Mouse (Mus musculus) hematopoietic stem cell, adult 5-6 weeks (primary cell): Measurements from ENCODE around the gene Zfp512b. TPM values are rescaled to one million over a fixed set of nuclear protein-coding genes. Genes with fewer than 3 reads are reported as not detected.

Source experiments
- ATAC-seq, 2 experiments: fragments of 125-278 bp in 1 of 2; replicated peaks in 1 of 2; 2 replicates each; pipeline ENCODE4 v1.8.0; 2016 to 2017; ENCODE audit warnings: inconsistent platforms in 2 of 2, mild to moderate bottlenecking in 2 of 2, moderate number of reproducible peaks in 2 of 2, low read depth in 1 of 2, moderate TSS enrichment in 1 of 2; ENCODE audit not compliant: low FRiP score in 2 of 2, poor library complexity in 2 of 2, severe bottlenecking in 2 of 2, insufficient read depth in 1 of 2, low TSS enrichment in 1 of 2
- total RNA-seq: library from RNA; stranded (forward); fragments of 172-1452, 232-1000 nt; gene quantifications from 2 replicates; pipeline ENCODE4 v1.2.3, GENCODE M21; 2017

The Zfp512b gene
- total RNA-seq, 1 experiment from 2014 or later = 17.1 TPM

GRCm38 (mm10) chr2:181593042-181593421 is 429 bp upstream of the Zfp512b start:
- ATAC-seq = peak in 1 of 2 experiments; percentile 22; a peak in 2 of 4 replicates

GRCm38 (mm10) chr2:181591528-181592085 is 996 bp downstream of the Zfp512b start, which contains the start of gene Prpf6:
Gene Prpf6, plus strand, starts transcription at chr2:181591868.
- no peak for ATAC-seq

DNA sequence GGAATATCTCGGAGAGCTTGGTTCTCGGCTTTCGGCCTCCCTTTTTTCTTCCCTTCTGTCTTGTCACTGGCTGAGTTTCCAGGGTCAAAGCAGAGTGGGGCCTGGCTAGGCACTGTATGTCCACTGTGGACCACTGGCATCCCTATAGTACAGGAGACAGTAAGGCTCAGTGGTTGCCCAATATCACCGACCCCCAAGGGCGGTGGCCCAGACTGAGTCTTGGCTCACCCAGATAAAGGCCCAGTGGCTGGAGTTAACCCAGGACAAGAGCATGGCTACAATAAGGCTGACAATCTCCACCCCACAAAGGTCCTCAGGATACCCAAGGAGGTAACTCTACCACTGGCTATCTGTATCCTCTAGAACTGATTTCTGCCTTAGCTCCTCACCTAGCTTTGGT is 2.1 kb downstream of the Zfp512b start:
- no peak for ATAC-seq

- no peak for ATAC-seq
These were observed 2.9 kb downstream of the Zfp512b start for GRCm38 (mm10) chr2:181589732-181590105.

DNA sequence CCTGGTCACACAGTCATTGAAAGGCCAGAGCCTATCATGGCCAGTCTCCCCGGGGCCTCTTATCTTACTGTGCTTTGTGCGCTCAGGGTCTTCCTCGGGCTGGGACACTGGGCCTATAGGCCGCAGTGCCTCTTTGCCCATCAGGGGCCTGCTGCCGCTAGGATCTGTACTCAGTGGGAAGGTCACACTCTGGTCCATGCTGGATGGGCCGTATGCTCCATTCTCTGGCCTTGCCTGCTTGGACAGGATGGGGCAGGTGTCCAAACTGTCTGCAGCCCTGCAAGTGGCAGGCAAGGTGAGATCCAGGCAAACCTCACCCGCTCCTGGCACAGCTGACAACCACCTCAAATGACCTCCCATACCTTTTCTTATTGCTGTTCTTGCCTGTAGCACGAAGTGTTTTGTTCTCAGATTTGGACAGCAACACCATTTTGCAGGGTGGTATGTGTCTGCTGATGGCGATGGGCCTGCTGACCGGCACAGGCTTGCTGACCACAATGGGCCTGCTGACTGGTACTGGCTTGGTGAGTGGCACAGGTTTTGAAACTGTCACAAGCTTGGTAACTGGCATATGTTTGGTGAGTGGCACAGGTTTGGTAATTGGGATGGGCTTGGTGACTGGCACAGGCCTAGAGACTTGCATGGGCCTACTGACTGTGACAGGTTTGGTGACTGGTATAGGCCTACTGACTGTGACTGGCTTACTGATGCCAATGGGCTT is 3.4 kb downstream of the Zfp512b start:
- no peak for ATAC-seq

- ATAC-seq = no peak
These were observed 4.3 kb downstream of the Zfp512b start for GRCm38 (mm10) chr2:181588229-181588780.

- ATAC-seq = no peak
These were observed 4.8 kb downstream of the Zfp512b start for GRCm38 (mm10) chr2:181587796-181588195.

DNA sequence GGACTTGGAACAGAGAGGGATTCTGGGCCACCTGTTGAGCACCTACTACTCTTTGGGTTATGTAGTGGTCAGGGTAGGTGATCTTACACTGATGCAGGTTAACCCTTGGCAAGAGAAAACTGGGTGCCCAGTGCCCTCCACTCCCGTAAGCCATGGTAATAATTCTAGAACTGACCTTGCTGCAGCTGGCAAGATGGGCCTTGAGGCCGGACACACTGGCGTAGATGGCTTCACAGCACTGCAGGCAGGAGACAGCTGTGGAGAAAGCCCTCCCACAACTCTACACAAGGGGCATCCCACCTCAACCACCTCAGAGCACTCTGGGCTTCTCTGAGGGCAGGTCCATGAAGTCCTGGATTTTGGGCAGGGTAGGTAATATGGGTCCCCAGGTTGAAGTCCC is 6.5 kb downstream of the Zfp512b start:
- no peak for ATAC-seq

- ATAC-seq = no peak
These were observed 7.1 kb downstream of the Zfp512b start for GRCm38 (mm10) chr2:181585506-181585905.

DNA sequence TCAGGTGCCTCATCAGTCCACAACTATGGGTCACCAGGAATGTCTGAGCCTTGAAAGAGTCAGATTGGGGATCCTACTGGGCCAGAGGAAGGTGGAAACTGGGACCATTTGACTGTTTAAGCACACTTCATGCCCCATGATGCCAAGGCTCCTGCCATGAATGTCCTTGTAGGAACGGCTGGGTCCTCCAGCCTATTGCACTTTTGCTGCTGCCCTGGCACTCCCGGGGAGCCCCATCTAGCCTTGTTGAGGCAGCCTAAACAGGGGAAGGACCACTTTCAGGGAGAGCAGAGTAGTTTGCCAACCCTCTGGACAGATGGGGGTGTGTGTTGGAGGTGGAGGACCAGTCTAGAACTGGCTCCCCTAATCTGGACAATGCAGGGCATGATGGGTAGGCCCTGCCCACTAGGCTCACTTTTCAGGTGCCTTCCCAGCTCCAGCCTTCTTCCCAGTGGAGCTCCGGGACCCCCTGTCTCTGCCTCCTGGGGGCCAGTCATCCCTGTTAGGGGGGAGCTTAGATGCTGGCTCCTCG is 8.1 kb downstream of the Zfp512b start, which contains the start of gene Uckl1:
TSS of gene Uckl1 (minus strand) at position 482 of the 532 bp plus-strand sequence.
- ATAC-seq = no peak

DNA sequence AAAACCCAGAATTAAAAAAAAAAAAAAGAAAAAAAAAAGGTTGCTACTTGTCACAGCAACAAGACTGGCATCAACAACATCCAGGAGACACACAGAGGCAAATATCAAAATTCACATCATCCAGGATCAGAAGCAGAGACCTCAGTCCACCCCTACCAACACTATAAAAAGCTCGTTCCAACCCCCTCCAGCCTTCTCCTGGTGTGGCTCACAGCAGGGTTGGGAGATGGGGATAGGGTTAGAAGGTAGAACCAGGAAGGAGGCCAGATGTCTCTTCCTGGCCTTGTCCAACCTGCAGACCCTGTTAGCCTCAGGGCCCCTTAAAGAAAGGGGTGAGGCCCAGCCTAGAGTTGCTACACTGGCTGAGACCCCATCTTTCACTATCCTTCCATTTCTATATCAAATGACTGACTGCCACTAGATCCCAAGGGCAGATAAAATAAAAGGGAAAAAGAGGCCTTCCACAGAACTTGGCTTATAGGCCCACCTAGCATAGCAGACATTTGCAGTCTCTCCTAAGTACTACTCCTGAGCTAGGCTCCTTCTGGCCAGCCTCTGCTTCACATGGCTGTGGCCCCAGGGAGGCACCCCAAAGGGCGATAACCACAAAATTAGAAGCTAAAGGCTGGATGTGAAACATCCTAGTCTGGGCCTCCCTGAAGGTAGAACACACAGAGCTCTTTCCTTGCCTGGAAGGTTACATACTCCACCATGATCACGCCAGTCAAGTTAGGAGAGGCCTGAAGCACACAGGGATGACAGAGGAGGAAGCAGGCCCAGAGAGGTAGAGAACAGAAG is 8.9 kb downstream of the Zfp512b start:
- ATAC-seq = no peak

- ATAC-seq = no peak
These were observed 9.7 kb downstream of the Zfp512b start for GRCm38 (mm10) chr2:181582939-181583338.

GRCm38 (mm10) chr2:181582358-181582757 is 10.2 kb downstream of the Zfp512b start:
- ATAC-seq = no peak

DNA sequence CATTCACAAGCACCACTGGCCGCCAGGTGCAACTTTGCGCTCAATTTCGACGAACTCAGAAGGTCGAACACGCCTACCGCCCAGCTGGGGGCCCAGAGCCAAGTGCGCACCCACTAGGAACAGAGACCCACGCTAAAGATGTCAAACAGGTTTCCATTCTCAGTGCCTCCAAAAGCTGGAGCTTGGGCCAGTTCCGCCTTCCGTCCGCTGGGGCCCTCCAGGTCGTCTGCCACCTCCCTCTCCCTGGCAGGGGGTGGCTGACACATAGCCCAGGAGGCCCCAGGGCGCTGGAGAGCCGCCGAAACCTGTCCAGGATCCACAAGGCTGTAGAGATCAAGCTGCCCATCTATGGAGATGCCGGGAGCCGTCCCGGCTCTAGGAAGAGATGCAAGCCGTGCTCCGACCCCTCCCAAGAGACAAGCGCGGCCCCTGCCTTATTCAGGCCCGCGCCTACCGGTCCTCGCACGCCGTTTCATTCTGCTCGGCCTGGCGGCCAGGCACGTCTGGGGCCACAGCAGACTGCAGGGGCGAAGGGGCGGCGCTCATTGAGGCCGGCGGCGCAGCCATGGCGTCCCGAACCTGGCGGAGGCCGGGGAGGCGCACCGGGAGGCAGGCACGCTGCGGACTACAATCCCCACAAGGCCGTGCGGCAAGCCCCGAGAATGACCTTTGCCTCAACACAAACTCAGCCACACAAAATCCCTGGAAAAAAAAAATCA is 11.0 kb downstream of the Zfp512b start:
- peak; percentile 48 to 66 for ATAC-seq

DNA sequence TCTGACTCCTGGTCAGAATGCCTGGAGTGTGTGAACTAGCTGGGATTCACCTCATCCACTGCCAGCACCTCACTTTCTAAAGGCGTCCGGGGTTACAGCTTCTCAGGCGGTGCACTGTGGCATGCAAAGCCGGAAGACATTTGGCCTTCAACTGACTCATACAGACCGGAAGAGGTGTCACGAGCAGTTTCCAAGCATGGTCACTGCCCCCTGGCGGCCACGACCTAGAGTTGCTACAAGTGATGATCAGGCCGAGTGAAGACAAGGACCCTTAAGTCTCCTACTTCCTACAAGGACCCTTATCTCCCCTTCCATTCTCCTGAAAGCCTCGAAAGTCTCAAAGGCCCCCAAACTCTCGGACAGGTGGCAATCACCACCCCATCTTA is 11.6 kb downstream of the Zfp512b start:
- ATAC-seq = peak; percentile 89 to 90

DNA sequence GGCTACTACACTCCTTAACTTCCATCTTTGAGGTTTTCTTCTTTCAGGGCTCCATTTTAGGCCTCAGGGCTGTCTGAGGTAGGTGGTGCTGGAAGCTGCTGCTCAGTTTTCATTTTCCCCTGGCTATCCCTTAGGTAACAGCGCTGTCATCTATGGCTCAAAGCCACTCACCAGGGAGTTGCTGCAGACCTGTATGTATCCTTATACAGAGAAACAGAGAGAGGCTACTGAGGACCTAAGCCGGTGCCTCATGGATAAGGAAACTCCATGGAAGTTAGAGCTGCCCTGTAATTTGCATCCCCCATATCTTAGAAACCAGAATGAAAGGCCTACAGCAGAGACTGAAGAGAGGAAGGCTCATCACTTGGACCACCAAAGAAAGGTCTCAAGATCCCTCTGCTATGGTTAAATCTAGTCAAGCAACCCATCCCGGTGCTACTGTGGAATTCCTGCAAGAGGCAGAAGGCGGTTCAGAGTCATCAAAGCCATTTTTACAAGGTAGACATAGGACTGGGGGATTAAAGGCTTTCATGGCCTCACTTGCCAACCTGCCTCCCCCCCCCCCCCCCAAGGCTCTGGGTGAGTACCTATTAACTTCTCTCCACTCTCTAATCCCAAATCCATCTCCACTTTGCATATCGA is 12.4 kb downstream of the Zfp512b start:
- ATAC-seq = no peak

DNA sequence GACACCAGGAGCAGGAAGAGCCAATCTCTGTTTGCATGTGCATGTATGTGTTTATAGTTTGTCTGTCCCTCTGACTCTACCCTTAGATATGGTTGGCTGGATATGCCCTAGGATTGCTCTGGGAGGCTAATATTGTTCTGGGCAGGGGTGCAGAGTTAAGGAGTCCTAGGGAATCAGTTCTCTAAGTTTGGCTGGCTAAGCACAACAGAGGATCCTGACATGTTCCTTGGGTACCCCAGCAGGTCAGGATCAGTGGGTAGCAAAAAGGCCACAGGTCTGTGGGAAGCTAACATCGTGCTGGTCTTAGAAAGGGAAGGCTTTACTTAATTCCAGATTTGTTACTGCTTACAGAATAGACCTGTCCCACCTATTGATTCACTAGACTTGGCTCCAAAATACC is 12.9 kb downstream of the Zfp512b start:
- no peak for ATAC-seq
